Mouse (Mus musculus): ENCODE measurements around the gene Klrb1.

Klrb1 gene

DNA sequence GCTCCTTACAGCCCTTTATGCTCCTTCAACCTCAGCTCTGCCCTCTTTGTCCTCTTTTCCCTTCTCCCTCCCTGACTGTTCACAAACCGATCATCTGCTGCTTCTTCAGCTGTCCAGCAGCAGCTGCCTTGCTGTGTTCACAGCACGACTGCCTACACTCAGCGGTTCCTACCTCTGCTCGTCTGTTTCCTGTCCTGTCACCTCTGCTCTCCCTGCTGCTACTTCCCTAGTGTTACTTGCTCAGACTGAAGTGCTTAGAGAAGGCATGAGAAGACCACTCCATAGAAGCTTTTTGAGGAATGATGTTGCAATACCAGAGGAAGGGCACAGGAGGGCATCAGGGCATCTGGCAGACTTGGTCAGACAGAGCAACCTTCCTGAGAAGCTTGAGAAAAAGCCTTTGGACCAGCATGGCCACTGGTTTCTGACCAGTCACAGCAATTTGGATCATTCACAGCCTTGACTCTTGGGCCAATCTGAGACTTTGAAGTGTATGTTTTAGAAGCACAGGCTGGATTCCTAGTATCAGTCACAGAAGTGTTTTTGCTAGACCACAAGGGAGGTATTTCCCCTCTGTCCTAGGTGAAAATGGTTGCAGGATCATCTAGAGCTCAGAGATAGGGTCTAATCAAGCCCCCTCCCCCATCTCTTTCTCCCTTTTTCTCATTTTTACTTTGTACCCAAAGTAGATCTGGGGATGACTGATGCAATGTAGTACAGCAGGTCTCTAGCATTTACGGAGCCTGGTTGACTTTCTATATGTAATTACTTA is 11.2 kb upstream of the Klrb1 start:
- no peak for DNase-seq

GRCm38 (mm10) chr6:128732032-128732431 is 9.2 kb upstream of the Klrb1 start:
- no peak for DNase-seq

DNA sequence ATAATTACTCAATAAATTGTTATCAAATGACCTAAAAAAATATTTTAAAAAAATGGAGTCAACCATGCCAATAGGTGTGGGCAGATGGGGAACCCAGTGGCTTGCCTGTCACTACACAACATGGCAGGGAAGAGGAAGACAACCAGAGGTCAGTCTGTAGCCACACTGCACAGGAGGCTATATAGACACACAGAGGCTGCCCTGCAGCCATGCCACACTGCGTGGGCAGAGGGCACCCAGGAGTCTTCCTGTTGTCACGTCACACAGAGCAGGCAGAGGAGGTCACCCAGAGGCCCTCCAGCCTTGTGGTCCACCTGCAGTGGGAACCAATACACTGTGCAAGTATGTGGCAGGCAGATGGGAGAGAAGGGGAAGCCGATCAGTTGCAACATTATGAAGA is 21.2 kb downstream of the Klrb1 start:
- DNase-seq: no peak

- no peak for DNase-seq
Measured at GRCm38 (mm10) chr6:128679574-128679973, 43.3 kb downstream of the Klrb1 start.

GRCm38 (mm10) chr6:128669936-128670335 is 52.9 kb downstream of the Klrb1 start:
- DNase-seq: no peak

DNA sequence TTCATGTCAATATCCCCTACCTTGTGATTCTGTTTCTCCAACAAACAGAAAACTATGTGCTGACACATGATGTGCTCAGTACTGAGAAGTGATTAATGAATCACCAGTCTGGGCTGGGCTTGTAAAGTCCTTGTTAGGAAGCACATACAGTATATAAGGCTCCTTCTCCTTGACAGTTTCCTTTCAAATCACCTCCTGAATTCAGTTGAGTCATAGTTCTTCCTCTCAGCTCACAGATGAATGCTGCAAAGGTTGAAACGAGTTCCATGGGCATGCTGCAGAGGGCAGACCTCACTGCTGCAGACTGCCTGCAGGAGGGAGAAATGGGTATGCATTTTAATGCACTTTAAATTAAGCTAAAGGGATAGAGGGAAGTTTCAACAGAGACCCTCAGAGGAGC is 60.7 kb downstream of the Klrb1 start, which contains the start of gene Clec2h:
TSS of gene Clec2h (plus strand) at position 180 of the 400 bp plus-strand sequence.
- no peak for DNase-seq

GRCm38 (mm10) chr6:128661249-128661648 is 61.6 kb downstream of the Klrb1 start:
- DNase-seq: no peak

Measured in thymus, postnatal 36 days (tissue).